Mouse (Mus musculus) forebrain, embryonic 15.5 days (tissue): ENCODE measurements at regions not wholly inside any gene's neighbourhood (a gene's known extent, or its start where the extent isn't known, plus 50 kb on each side); places are given as distances from the start of the nearest gene placed in this dataset.

Experiments
- ATAC-seq: fragments of 200-750 bp; cut with Nextera tagmentation; replicated peaks from 2 replicates; pipeline ENCODE4 v1.8.0; 2017; ENCODE audit warnings: mild to moderate bottlenecking, moderate TSS enrichment, moderate library complexity
- H3K27ac ChIP-seq: fragments of 300-500 bp; sonication (generic); replicated peaks from 2 replicates; pipeline ENCODE4 v1.5.1; 2015; ENCODE audit warnings: mild to moderate bottlenecking, inconsistent platforms
- H3K27me3 ChIP-seq: fragments of 300-500 bp; sonication (generic); 2 replicates; pipeline ENCODE4 v1.6.1; 2015; ENCODE audit warnings: inconsistent platforms
- H3K36me3 ChIP-seq: fragments of 300-500 bp; sonication (generic); 2 replicates; pipeline ENCODE4 v1.6.1; 2015; ENCODE audit warnings: mild to moderate bottlenecking, inconsistent platforms
- H3K4me1 ChIP-seq: fragments of 300-500 bp; sonication (generic); 2 replicates; pipeline ENCODE4 v1.6.1; 2015; ENCODE audit warnings: inconsistent platforms
- H3K4me2 ChIP-seq: fragments of 300-500 bp; sonication (generic); replicated peaks from 2 replicates; pipeline ENCODE4 v1.6.1; 2015; ENCODE audit warnings: mild to moderate bottlenecking, inconsistent platforms
- H3K4me3 ChIP-seq: fragments of 300-500 bp; sonication (generic); 2 replicates; pipeline ENCODE4 v1.5.1; 2015; ENCODE audit warnings: mild to moderate bottlenecking, inconsistent platforms
- H3K9ac ChIP-seq: fragments of 300-500 bp; sonication (generic); replicated peaks from 2 replicates; pipeline ENCODE4 v1.6.1; 2015; ENCODE audit warnings: mild to moderate bottlenecking, inconsistent platforms
- H3K9me3 ChIP-seq: fragments of 300-500 bp; sonication (generic); 2 replicates; pipeline ENCODE4 v1.6.1; 2016; ENCODE audit warnings: inconsistent platforms
- WGBS: fragments of 180-500 bp; shearing (Covaris S2); methylation state at CpG from one replicate; pipeline ENCODE4 v1.1.7; 2015; ENCODE audit warnings: mixed read lengths; 5-methylcytosine and 5-hydroxymethylcytosine counted together

DNA sequence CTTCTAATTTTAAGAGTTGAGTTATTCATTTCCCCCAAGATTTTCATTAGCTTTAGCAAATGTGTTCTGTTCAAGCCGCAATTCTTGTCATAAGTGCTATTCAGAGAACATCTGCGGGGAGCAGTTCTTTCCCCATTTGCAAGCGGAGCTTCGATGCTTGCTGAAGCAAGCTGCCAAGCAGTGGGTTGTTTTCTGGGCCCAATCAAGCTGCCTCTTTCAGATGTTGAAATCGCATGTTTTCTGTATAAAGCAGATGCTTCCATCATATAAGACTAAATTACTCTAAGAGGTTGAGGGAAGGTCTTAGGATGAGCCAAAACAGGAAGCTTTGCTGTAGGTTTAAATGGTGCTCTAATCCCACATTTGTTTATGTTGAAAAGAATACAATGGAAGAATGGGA lies 547.4 kb downstream of the Abca13 start:
- Histone ChIP-seq H3K4me3 (no peak overlapping the region), H3K36me3 (no peaks in the 10 kb centered on the region), H3K9ac (no peak overlapping the region), H3K4me2 (no peak overlapping the region), H3K4me1 (no peaks in the 10 kb centered on the region), H3K27me3 (no peaks in the 10 kb centered on the region), H3K27ac (no peak overlapping the region; the same call in 1 of the 2 replicates), H3K9me3 (no peaks in the 10 kb centered on the region)
- 77% methylated on average over 5 of the region's 5 CpGs for WGBS
- no peak for ATAC-seq

DNA sequence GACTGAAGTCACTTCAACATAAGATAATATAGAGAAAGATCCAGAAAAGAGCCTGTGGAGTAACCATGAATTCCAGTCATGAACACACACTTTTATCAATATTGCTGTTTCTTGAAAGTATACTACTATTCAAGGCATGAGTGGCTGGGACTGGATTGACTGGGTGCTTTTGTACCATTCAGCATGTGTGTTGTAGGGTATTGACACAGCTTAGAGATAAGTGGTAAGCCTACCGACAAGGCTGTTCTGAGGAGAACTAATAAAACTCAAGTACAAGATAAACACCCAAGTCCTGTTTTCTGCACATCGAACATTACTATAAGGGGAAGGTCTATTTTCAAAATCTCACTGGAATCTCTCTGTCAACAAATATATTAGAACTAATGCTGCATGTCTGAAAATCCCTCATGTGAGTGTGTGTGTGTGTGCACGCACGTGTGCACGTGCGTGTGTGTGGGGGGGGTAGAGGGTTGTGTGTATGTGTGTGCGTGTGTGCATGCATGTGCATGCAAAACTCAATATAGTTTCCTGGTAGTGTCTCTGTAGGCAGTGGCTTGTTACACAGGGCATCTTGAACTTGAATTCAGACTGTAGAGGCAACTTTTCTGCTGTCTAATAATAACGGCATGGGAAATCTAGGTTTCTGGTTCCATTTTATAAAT lies 588.6 kb downstream of the Abca13 start:
- no peaks in the 10 kb centered on the region for H3K36me3 ChIP-seq
- H3K27me3 ChIP-seq, result no peaks in the 10 kb centered on the region
- H3K4me2 ChIP-seq, result no peak overlapping the region
- no peaks in the 10 kb centered on the region for H3K9me3 ChIP-seq
- H3K4me3 ChIP-seq, result no peak overlapping the region
- no peaks in the 10 kb centered on the region for H3K4me1 ChIP-seq
- no peak overlapping the region for H3K9ac ChIP-seq
- WGBS, result 90% methylated on average over 8 of the region's 8 CpGs
- ATAC-seq, result no peak
- no peak overlapping the region for H3K27ac ChIP-seq

DNA sequence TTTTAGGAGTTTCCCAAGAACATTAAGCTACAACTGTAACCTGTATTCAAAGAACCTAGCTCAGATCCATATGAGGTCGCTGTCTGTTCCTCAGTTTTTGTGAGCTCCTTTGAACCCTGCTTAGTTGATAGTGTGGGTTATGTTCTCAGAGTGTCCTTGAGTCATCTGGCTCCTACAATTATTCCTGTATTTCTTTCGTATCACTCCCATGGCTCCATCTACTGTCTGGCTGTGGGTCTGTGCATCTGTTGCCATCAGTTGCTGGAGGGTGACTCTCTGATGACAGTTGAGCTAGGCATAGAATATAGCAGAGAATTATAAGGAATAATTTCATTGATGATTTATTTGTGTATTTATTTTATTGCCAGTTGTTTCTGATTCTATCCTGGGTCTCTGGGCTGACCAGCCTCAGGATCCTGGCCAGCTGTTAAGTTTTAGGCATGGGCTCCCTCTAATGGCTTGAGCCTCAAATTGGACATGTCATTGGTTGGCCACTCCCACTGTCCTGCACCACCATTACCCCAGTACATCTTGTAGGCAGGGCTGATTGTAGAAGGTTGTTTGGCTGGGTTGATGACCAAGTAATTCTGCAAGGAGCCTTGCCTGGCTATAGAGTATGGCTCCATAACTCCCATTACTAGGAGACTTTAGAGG lies 601.6 kb downstream of the Abca13 start:
- no peak overlapping the region for H3K4me2 ChIP-seq
- WGBS, result 67% methylated on average over 2 of the region's 2 CpGs
- no peaks in the 10 kb centered on the region for H3K4me1 ChIP-seq
- no peaks in the 10 kb centered on the region for H3K36me3 ChIP-seq
- H3K9ac ChIP-seq, result no peak overlapping the region
- no peaks in the 10 kb centered on the region for H3K9me3 ChIP-seq
- no peak overlapping the region for H3K27ac ChIP-seq
- ATAC-seq, result peak; percentile 43; the same call in 1 of the 2 replicates
- no peaks in the 10 kb centered on the region for H3K27me3 ChIP-seq
- H3K4me3 ChIP-seq, result no peak overlapping the region

DNA sequence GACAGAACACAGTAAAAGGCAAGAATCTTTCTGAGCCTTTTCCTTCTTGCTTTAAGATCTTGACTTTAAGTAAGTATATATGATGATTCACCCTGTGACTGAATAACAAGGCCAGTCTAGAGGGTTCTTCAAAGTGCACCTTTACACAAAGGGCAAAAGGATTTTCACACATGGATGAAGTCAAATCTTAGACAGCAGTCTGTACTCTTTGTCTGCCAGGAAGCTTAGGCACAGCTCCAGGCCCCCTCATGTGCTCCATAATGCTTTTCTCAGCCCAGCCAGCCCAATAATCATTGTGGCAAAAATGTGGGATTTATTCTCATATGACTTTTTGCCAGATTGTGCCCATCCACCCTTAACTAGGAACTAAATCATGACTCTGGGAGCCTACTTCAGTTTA lies 647.9 kb downstream of the Abca13 start:
- H3K4me1 ChIP-seq, result no peaks in the 10 kb centered on the region
- no peak overlapping the region for H3K27ac ChIP-seq
- H3K4me2 ChIP-seq, result no peak overlapping the region
- H3K9ac ChIP-seq, result no peak overlapping the region
- H3K4me3 ChIP-seq, result no peak overlapping the region
- no peaks in the 10 kb centered on the region for H3K9me3 ChIP-seq
- H3K27me3 ChIP-seq, result no peaks in the 10 kb centered on the region
- no peak for ATAC-seq
- H3K36me3 ChIP-seq, result no peaks in the 10 kb centered on the region

DNA sequence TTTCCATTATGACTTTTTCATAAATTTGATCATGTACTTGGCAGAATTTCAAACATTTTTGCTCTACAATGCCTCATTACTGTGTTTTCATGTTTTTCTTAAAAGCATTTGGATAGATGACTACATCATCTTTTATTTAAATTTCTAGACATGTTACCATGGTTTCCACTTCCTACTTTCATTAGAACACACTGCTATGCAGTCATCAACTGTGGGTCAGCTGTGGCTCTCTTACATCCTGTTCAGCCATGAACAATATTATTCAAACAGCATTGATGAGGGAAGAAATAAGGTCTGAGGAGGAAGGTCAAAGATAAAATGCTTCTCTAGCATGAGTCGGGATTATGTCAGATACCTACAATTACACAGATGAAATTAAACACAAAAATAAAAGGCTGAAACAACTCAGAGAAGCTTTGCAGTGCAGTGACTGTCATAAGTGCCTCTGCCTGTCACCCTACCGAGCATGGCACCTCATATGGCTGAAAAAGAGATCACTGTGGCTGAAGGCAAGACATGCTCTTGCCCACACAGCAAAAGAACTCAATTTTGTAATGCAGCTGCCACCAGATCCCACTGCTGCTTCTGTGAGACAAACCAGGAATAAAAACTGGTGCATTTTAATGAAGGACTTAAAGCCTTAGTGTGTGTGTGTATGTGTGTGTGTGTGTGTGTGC lies 676.9 kb downstream of the Abca13 start:
- Histone ChIP-seq H3K27ac (no peak overlapping the region), H3K4me1 (no peaks in the 10 kb centered on the region), H3K9ac (no peak overlapping the region), H3K4me3 (no peak overlapping the region), H3K9me3 (no peaks in the 10 kb centered on the region), H3K4me2 (no peak overlapping the region), H3K27me3 (no peaks in the 10 kb centered on the region), H3K36me3 (no peaks in the 10 kb centered on the region)
- peak; percentile 73 for ATAC-seq
- WGBS, result 74% methylated on average over 2 of the region's 2 CpGs
